Mouse (Mus musculus): ENCODE data around the gene Rsbn1l. TPM values are rescaled to one million over a fixed set of nuclear protein-coding genes. Genes with fewer than 3 reads are reported as not detected.

The Rsbn1l gene
- polyA plus RNA-seq, 1 experiment from 2014 or later, result 8.4 TPM

DNA sequence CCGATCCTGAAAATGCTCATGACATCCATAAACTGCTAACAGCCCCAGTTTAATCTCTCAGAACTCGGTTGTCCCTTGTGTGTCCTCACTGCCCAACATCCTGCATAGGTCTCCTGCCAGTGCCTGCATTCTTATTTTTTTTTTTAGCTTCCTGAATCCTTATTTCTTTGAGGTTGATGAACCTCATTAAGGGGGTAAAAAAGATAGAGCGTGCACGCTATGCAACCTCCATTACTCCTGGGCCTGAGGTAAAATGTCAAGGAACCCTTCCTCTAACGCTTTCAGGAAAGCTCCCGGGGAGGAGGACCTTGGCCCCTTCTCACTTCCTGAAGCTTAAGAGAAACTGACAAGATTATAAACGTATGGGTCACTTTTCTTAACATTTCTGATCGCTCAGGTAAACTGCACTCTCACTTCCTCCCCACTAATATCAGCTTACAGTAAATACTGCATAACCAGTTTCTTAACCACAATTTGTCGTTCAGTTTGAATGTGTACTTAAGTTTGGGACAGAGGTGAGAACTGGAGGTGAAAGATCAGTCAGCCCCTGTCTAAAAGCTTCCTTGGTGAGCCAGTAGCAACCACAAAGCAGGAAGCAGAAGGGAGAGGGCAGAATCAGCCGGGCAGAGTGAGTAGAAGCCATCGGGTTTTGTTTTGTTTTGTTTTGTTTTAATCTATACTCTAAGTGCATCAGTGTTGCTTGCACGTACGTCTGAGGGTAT lies 923 bp downstream of the Rsbn1l start:
- WGBS (ENCODE audit: insufficient replicate concordance), result 60% methylated on average over 13 of the region's 13 CpGs
- no peak overlapping the region for H3K4me2 ChIP-seq
- ATAC-seq (replicated peaks; ENCODE audit: insufficient number of reproducible peaks, low FRiP score, low TSS enrichment), result no peak
- H3K4me1 ChIP-seq (ENCODE audit: control insufficient read depth, insufficient read depth, low read length), result no peaks in the 10 kb centered on the region
- H3K9me3 ChIP-seq (replicated peaks; ENCODE audit: control insufficient read depth, low read length), result peaks cover 4% of the 10 kb centered on the region
- H3K27ac ChIP-seq (ENCODE audit: low read depth, low read length), result no peak overlapping the region
- no peaks in the 10 kb centered on the region for H3K27me3 ChIP-seq (ENCODE audit: control insufficient read depth, insufficient read depth, low read length)
- peaks cover 5% of the 10 kb centered on the region; the same call in 1 of the 2 replicates for H3K36me3 ChIP-seq (ENCODE audit: control insufficient read depth, insufficient read depth, low read length)
- H3K4me3 ChIP-seq (ENCODE audit: low read depth, low read length), result no peak overlapping the region
- no peak overlapping the region for H3K9ac ChIP-seq (ENCODE audit: low read depth, low read length)

DNA sequence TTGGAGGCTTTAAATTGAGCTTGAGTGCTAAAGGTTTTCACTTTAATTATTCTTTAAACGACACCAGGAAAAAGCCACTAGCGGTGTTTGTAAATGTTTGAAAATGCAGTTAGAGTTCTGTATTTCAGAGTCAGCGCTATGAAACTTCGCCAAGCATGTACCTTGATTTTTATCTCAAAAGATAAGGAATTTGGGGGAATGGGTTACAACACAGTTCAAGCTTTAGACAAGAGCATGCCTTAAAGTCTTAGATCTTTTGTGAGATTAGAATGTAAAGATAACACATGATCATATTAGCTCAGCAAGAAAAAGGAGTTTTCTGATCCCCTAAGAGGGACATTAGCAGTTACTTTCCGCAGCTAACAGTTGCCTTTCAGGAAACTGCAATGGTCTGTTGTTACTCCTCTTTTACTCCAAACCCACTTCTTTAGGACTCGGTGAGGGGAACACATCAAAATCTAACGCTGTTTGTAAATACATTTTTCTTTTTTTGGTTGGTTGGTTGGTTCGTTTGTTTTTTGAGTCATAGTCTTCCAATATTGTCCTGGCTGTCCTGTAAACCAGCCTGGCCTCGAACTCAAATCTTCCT lies 3.8 kb downstream of the Rsbn1l start:
- WGBS (ENCODE audit: insufficient replicate concordance), result 22% methylated on average over 9 of the region's 9 CpGs
- H3K27ac ChIP-seq (ENCODE audit: low read depth, low read length), result peak overlapping the region; percentile 98; the same call in 1 of the 2 replicates
- H3K4me1 ChIP-seq (ENCODE audit: control insufficient read depth, insufficient read depth, low read length), result peaks cover 7% of the 10 kb centered on the region
- peaks cover 4% of the 10 kb centered on the region for H3K9me3 ChIP-seq (replicated peaks; ENCODE audit: control insufficient read depth, low read length)
- peak overlapping the region; percentile 97 for H3K9ac ChIP-seq (ENCODE audit: low read depth, low read length)
- H3K36me3 ChIP-seq (ENCODE audit: control insufficient read depth, insufficient read depth, low read length), result peaks cover 5% of the 10 kb centered on the region; the same call in 1 of the 2 replicates
- H3K4me3 ChIP-seq (ENCODE audit: low read depth, low read length), result peak overlapping the region; percentile 99
- peak overlapping the region; percentile 71 for H3K4me2 ChIP-seq
- ATAC-seq (replicated peaks; ENCODE audit: insufficient number of reproducible peaks, low FRiP score, low TSS enrichment), result no peak
- no peaks in the 10 kb centered on the region for H3K27me3 ChIP-seq (ENCODE audit: control insufficient read depth, insufficient read depth, low read length)

DNA sequence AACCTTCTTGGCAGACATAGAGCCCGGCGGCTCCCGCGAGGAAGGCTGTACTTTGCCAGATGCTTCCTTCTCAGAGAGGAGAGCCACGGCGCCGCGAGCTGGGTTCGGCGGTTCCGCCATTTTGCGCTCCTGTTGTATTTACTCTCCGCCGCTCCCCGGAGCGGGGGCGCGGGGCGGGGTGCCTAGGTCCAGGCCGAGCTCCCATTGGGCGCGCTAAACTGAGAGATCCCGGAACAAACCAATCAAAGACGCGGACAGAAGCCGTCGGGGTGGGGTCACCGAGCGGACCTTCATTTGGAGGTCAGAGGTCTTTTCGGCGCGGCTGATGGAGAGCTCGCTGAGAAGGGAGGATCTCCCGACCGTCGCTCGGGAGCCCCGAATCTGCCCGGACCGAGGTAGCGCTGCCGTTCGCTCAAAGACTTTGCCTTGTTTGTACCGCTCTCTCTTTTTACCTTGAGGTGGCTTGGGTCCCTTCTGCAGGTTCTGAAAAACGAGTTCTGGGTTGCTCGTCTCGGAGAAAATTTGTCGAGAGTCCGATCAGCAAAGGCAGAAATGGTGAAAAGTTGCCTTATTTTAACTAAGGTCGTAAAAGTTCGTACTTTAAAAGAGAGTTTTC lies 4.4 kb downstream of the Rsbn1l start:
- Histone ChIP-seq H3K27me3 (ENCODE audit: control insufficient read depth, insufficient read depth, low read length) (no peaks in the 10 kb centered on the region), H3K4me3 (ENCODE audit: low read depth, low read length) (peak overlapping the region; percentile 99), H3K36me3 (ENCODE audit: control insufficient read depth, insufficient read depth, low read length) (0 out of 2 replicates have a peak, but pooled peaks cover 2% of the 10 kb centered on the region), H3K4me1 (ENCODE audit: control insufficient read depth, insufficient read depth, low read length) (peaks cover 7% of the 10 kb centered on the region), H3K4me2 (peak overlapping the region; percentile 71), H3K27ac (ENCODE audit: low read depth, low read length) (peak overlapping the region; percentile 98), H3K9ac (ENCODE audit: low read depth, low read length) (peak overlapping the region; percentile 97), H3K9me3 (replicated peaks; ENCODE audit: control insufficient read depth, low read length) (peaks cover under 1% of the 10 kb centered on the region; the same call in 1 of the 2 replicates)
- ATAC-seq (replicated peaks; ENCODE audit: insufficient number of reproducible peaks, low FRiP score, low TSS enrichment), result peak; percentile 100
- WGBS (ENCODE audit: insufficient replicate concordance), result under 1% methylated on average over 51 of the region's 51 CpGs

DNA sequence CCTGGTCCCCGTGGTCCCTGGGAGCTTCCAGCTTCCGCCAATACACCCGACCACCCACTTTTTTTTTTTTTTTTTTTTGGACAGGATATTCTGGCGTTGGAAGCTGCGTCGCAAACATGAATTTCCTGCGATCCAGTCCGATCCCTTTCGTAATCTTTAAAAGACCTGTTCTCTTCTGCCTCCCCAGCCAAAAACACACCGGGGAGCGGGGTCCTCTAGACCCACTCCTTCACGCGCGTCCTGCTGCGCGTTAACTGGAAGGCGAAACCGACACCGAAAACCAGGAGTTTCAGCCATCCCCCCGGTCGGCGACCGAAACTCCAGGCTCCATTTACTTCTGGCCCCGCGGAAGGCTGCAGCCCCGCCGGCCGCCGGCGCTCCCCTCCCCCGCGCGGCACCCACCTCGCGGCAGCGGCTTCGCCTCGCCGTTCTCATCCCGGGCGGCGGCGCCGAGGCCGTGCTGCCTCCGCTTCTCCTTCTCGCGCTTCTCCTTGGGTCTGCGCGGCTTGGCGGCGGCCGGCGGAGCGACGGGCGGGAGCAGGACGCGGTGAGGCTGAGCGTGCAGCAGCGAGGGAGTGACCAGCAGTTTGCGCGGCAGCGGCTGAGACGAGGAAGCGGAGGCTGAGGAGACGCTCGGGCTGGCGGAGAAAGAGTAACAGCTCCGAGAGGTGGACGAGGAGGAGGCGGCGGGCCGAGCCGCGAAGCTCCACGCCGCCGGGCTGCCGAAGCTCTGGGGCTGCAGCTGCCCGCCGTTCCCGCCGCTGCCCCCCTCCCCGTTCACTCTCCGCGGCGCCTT lies 5.1 kb downstream of the Rsbn1l start:
- H3K36me3 ChIP-seq (ENCODE audit: control insufficient read depth, insufficient read depth, low read length), result no peaks in the 10 kb centered on the region
- H3K4me2 ChIP-seq, result peak overlapping the region; percentile 71
- peak overlapping the region; percentile 97 for H3K9ac ChIP-seq (ENCODE audit: low read depth, low read length)
- peak overlapping the region; percentile 98 for H3K27ac ChIP-seq (ENCODE audit: low read depth, low read length)
- H3K9me3 ChIP-seq (replicated peaks; ENCODE audit: control insufficient read depth, low read length), result no peaks in the 10 kb centered on the region
- peaks cover 7% of the 10 kb centered on the region for H3K4me1 ChIP-seq (ENCODE audit: control insufficient read depth, insufficient read depth, low read length)
- WGBS (ENCODE audit: insufficient replicate concordance), result under 1% methylated on average over 75 of the region's 88 CpGs
- peak overlapping the region; percentile 99 for H3K4me3 ChIP-seq (ENCODE audit: low read depth, low read length)
- peak; percentile 69 for ATAC-seq (replicated peaks; ENCODE audit: insufficient number of reproducible peaks, low FRiP score, low TSS enrichment)
- no peaks in the 10 kb centered on the region for H3K27me3 ChIP-seq (ENCODE audit: control insufficient read depth, insufficient read depth, low read length)

DNA sequence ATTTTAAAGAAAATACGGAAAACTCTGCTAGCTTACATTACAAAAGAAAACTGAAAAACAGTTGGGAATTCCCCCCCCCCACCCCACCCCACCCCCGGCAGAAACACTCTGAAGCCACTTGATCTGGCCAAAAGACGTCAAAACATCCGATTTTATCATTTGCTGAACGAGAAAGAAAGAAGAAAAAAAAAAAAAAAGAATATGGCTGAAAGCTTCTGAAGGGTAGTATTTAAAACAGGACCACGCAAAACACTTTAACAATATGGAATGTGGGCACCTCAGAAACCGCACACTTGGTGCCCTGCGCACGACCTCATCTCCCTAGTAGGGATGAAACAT lies 5.7 kb downstream of the Rsbn1l start:
- H3K27ac ChIP-seq (ENCODE audit: low read depth, low read length), result peak overlapping the region; percentile 98; the same call in 1 of the 2 replicates
- peaks cover 7% of the 10 kb centered on the region for H3K4me1 ChIP-seq (ENCODE audit: control insufficient read depth, insufficient read depth, low read length)
- H3K9ac ChIP-seq (ENCODE audit: low read depth, low read length), result peak overlapping the region; percentile 97
- H3K4me2 ChIP-seq, result peak overlapping the region; percentile 71
- no peaks in the 10 kb centered on the region for H3K36me3 ChIP-seq (ENCODE audit: control insufficient read depth, insufficient read depth, low read length)
- 0% methylated on average over 9 of the region's 9 CpGs for WGBS (ENCODE audit: insufficient replicate concordance)
- no peak for ATAC-seq (replicated peaks; ENCODE audit: insufficient number of reproducible peaks, low FRiP score, low TSS enrichment)
- H3K27me3 ChIP-seq (ENCODE audit: control insufficient read depth, insufficient read depth, low read length), result no peaks in the 10 kb centered on the region
- H3K9me3 ChIP-seq (replicated peaks; ENCODE audit: control insufficient read depth, low read length), result no peaks in the 10 kb centered on the region
- H3K4me3 ChIP-seq (ENCODE audit: low read depth, low read length), result peak overlapping the region; percentile 99

DNA sequence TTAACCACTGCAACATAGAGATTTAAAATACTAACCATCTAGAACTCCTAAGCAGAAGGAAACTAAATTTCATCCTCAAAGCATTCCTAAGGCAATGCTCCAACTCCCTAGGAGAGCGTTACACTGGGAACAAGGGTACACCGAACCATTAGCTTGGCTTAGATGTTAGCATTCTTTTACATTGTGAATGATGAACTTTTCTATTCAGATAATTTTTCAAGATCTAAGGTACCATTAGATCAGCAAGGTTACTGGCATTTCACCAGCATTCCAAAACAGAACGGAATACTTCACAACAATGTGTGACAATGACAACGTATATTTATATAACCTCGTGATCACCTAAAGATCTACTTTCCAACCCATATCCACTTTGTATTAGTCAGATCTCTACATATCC lies 6.1 kb downstream of the Rsbn1l start:
- Histone ChIP-seq H3K36me3 (ENCODE audit: control insufficient read depth, insufficient read depth, low read length) (no peaks in the 10 kb centered on the region), H3K4me3 (ENCODE audit: low read depth, low read length) (peak overlapping the region; percentile 99), H3K27ac (ENCODE audit: low read depth, low read length) (no peak overlapping the region; the same call in 1 of the 2 replicates), H3K27me3 (ENCODE audit: control insufficient read depth, insufficient read depth, low read length) (no peaks in the 10 kb centered on the region), H3K9ac (ENCODE audit: low read depth, low read length) (peak overlapping the region; percentile 97), H3K4me1 (ENCODE audit: control insufficient read depth, insufficient read depth, low read length) (peaks cover 10% of the 10 kb centered on the region), H3K9me3 (replicated peaks; ENCODE audit: control insufficient read depth, low read length) (no peaks in the 10 kb centered on the region), H3K4me2 (peak overlapping the region; percentile 71)
- WGBS (ENCODE audit: insufficient replicate concordance), result 14% methylated on average over 5 of the region's 5 CpGs
- no peak for ATAC-seq (replicated peaks; ENCODE audit: insufficient number of reproducible peaks, low FRiP score, low TSS enrichment)

DNA sequence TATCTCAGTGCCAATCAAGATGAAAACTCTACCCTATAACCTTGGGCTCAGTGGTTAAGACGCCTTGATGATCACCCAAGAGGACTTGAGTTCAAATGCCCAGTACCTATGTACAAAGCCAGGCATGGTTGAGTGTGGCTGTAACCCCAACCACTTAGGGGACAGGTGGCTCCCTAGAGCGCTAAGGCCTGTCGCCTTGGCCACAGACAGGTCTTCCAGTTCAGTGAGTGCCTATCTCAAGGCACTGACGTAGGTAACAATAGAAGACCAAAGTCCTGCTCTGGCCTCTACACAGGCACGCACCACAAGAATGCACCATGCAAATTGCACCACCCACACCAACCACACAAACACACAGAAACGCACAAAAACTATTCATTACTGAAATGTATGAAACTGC lies 9.3 kb downstream of the Rsbn1l start:
- Histone ChIP-seq H3K27me3 (ENCODE audit: control insufficient read depth, insufficient read depth, low read length) (no peaks in the 10 kb centered on the region), H3K4me2 (no peak overlapping the region), H3K9me3 (replicated peaks; ENCODE audit: control insufficient read depth, low read length) (no peaks in the 10 kb centered on the region), H3K4me1 (ENCODE audit: control insufficient read depth, insufficient read depth, low read length) (peaks cover 16% of the 10 kb centered on the region), H3K9ac (ENCODE audit: low read depth, low read length) (no peak overlapping the region), H3K4me3 (ENCODE audit: low read depth, low read length) (no peak overlapping the region), H3K27ac (ENCODE audit: low read depth, low read length) (no peak overlapping the region), H3K36me3 (ENCODE audit: control insufficient read depth, insufficient read depth, low read length) (no peaks in the 10 kb centered on the region)
- ATAC-seq (replicated peaks; ENCODE audit: insufficient number of reproducible peaks, low FRiP score, low TSS enrichment), result no peak
- WGBS (ENCODE audit: insufficient replicate concordance), result 91% methylated on average over 6 of the region's 6 CpGs

DNA sequence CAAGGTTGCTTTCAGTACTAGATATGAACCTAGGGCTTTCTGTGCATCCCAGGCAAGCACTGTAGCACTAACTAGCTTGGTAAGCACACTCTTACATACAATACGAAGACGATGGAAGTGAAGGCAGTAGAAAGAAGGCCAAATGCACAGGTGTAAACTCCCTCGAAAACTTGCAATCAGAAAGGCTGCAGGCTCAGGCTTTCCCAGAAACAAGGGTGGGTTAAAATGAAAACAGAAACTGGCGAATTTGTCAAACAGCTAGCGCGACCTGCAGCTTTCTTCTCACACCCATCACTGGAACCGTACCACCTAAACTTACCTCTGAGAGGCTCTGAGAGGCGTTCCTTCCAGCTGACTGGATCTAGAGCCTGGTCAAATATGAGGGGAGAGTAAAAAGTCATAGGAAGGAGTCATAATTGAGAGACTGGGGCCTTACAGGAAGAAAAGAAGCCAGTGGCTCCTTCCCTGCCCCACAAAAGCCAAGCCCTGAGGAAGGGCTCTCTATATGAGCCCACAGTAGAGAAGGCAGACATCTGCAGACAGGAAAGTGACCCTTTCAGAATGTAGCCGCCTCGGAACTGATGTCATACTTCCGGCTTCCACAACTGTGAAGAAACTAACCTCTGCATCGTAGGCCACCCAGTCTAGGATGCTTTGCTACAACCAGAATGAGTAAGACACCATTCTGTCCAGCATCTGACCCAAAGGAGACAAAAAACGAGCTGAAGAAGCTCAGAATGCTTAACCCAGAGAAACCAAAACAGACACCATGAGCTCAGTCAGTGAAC lies 11.0 kb downstream of the Rsbn1l start:
- no peak overlapping the region for H3K4me3 ChIP-seq (ENCODE audit: low read depth, low read length)

More for the DNA sequence above, 11.0 kb downstream of the Rsbn1l start:
- H3K4me1 ChIP-seq (ENCODE audit: control insufficient read depth, insufficient read depth, low read length), result peaks cover 33% of the 10 kb centered on the region
- ATAC-seq (replicated peaks; ENCODE audit: insufficient number of reproducible peaks, low FRiP score, low TSS enrichment), result no peak
- no peaks in the 10 kb centered on the region for H3K9me3 ChIP-seq (replicated peaks; ENCODE audit: control insufficient read depth, low read length)
- H3K36me3 ChIP-seq (ENCODE audit: control insufficient read depth, insufficient read depth, low read length), result no peaks in the 10 kb centered on the region
- no peaks in the 10 kb centered on the region for H3K27me3 ChIP-seq (ENCODE audit: control insufficient read depth, insufficient read depth, low read length)
- peak overlapping the region; percentile 33 for H3K4me2 ChIP-seq
- no peak overlapping the region for H3K9ac ChIP-seq (ENCODE audit: low read depth, low read length)
- 66% methylated on average over 13 of the region's 13 CpGs for WGBS (ENCODE audit: insufficient replicate concordance)
- peak overlapping the region; percentile 67 for H3K27ac ChIP-seq (ENCODE audit: low read depth, low read length)
